Mouse (Mus musculus) liver, adult 2 months (tissue): ENCODE results near the gene Edc4. TPM values are rescaled to one million over a fixed set of nuclear protein-coding genes. Genes with fewer than 3 reads are reported as not detected.
A peak's percentile ranks its signal among the peaks of the same experiment; 100 is the strongest.

Experiments
- DNase-seq: peaks from one replicate; pipeline ENCODE4 v3.0.0-alpha.2; 2011; ENCODE audit warnings: low read depth, low spot score; ENCODE audit errors: extremely low read depth
- H3K27ac ChIP-seq: fragments of 200-500 bp; replicated peaks from 2 replicates; pipeline ENCODE4 v1.5.1; 2012; ENCODE audit warnings: low read depth, mild to moderate bottlenecking, control low read depth, inconsistent platforms, low read length; ENCODE audit not compliant: insufficient read depth
- H3K27me3 ChIP-seq: fragments of 200-500 bp; 2 replicates; pipeline ENCODE4 v1.6.1; 2012; ENCODE audit warnings: mild to moderate bottlenecking, moderate library complexity, low read length, inconsistent platforms; ENCODE audit not compliant: control insufficient read depth, insufficient read depth
- H3K36me3 ChIP-seq: fragments of 200-500 bp; 2 replicates; pipeline ENCODE4 v1.6.1; 2012; ENCODE audit warnings: low read length, inconsistent platforms; ENCODE audit not compliant: control insufficient read depth, insufficient read depth
- H3K4me1 ChIP-seq: fragments of 200-500 bp; 2 replicates; pipeline ENCODE4 v1.6.1; 2011; ENCODE audit warnings: low read length; ENCODE audit not compliant: control insufficient read depth, insufficient read depth
- H3K4me3 ChIP-seq: fragments of 200-500 bp; 2 replicates; pipeline ENCODE4 v1.5.1; 2011; ENCODE audit warnings: low read depth, mild to moderate bottlenecking, control low read depth, low read length, moderate library complexity; ENCODE audit not compliant: insufficient read depth
- H3K79me2 ChIP-seq: fragments of 200-500 bp; 2 replicates; pipeline ENCODE4 v1.6.1; 2012; ENCODE audit warnings: inconsistent platforms, mild to moderate bottlenecking, low read length, moderate library complexity; ENCODE audit not compliant: control insufficient read depth, insufficient read depth
- H3K9ac ChIP-seq: fragments of 200-500 bp; 2 replicates; pipeline ENCODE4 v1.6.1; 2012; ENCODE audit warnings: low read depth, mild to moderate bottlenecking, control low read depth, inconsistent platforms, low read length
- CTCF ChIP-seq: fragments of 200-500 bp; IDR thresholded peaks from 2 replicates; pipeline ENCODE4 v1.5.1; 2011; ENCODE audit warnings: low read depth, low read length, control low read depth
- POLR2A ChIP-seq: fragments of 200-500 bp; IDR thresholded peaks from 2 replicates; pipeline ENCODE4 v1.6.1; 2011; ENCODE audit warnings: low read length, control low read depth; ENCODE audit not compliant: insufficient read depth; ENCODE audit errors: extremely low read depth
- WGBS: fragments of 180-500 bp; shearing (Covaris S2); methylation state at CpG from one replicate; pipeline ENCODE4 v1.1.7; 2018; 5-methylcytosine and 5-hydroxymethylcytosine counted together
- polyA plus RNA-seq: library from polyadenylated mRNA; depleted of rRNA; stranded (reverse); fragments of >200 nt; gene quantifications from 2 replicates; pipeline ENCODE4 v1.2.3, GENCODE M21; 2012
- total RNA-seq: library from RNA; depleted of rRNA; stranded (reverse); fragments of >200 nt; gene quantifications from 2 replicates; pipeline ENCODE4 v1.2.3, GENCODE M21; 2014

Gene Edc4
- total and polyA plus RNA-seq, 2 experiments: 7.5 to 32.0 TPM

DNA sequence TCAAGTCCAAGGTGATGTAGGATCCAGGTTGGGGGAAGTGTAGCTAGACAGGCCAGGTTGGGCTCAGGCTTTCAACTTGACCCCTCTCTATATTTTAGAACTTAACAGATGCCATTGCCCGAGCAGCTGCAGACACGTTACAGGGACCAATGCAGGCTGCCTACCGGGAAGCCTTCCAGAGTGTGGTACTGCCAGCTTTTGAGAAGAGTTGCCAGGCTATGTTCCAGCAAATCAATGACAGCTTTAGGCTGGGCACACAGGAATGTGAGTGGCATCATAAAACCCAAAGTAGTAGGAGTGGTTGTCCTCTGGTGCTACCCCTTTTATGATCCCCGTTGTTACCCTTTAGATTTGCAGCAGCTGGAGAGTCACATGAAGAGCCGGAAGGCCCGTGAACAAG lies 10.2 kb downstream of the Edc4 start:
- H3K79me2 ChIP-seq: no peaks in the 10 kb centered on the region
- no peak overlapping the region for H3K4me3 ChIP-seq
- WGBS: 57% methylated on average over 6 of the region's 6 CpGs
- no peaks in the 10 kb centered on the region for H3K4me1 ChIP-seq
- no peak overlapping the region for H3K9ac ChIP-seq
- DNase-seq: peak; percentile 33
- peaks cover 16% of the 10 kb centered on the region for H3K36me3 ChIP-seq
- no peaks in the 10 kb centered on the region for H3K27me3 ChIP-seq
- H3K27ac ChIP-seq: no peak overlapping the region
- TF ChIP-seq CTCF: no peak
- no peak for TF ChIP-seq POLR2A

DNA sequence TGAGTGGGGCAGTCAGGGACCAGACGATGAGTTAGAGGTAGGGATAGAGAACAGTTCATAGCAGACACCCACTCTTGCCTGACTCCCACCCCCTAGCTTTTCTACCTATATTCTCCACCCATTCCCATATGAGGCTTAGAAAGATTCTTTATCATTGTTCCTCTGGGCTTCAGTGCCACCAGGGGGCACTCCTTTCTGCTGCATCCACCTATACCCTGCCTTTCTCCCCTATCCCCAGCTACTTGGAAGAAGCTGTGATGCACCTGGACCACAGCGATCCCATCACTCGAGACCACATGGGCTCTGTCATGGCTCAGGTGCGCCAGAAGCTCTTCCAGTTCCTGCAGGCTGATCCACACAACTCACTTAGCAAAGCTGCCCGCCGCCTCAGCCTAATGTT lies 11.8 kb downstream of the Edc4 start:
- no peaks in the 10 kb centered on the region for H3K27me3 ChIP-seq
- peaks cover 5% of the 10 kb centered on the region; the same call in 1 of the 2 replicates for H3K36me3 ChIP-seq
- H3K4me1 ChIP-seq: no peaks in the 10 kb centered on the region
- 92% methylated on average over 6 of the region's 6 CpGs for WGBS
- H3K4me3 ChIP-seq: no peak overlapping the region
- H3K79me2 ChIP-seq: no peaks in the 10 kb centered on the region
- TF ChIP-seq POLR2A: no peak
- TF ChIP-seq CTCF: peak; percentile 61
- no peak overlapping the region for H3K9ac ChIP-seq
- H3K27ac ChIP-seq: no peak overlapping the region
- DNase-seq: no peak

DNA sequence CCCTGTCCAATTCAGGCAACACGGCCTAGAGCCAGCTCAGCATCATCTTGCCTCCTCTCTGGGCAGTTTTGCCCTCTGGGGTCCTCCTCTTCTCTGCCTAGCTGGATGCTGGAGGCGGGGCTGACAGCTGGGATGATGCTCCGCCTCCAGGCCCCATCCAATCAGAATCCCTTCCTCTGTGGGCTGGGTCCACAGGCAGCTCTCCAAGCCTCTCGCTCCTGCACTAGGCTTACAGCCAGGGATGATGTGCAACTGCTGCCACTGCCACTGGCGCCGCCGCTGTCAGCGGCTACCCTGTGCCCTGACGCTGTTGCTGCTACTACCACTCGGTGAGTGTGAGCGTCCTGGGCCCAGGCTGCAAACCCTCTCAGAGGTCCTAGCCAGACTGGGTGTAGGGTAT lies 12.7 kb downstream of the Edc4 start, which contains the start of gene Nrn1l:
Nrn1l (plus strand) TSS at position 229 of the 400 bp plus-strand sequence.
- H3K4me3 ChIP-seq: no peak within 1 kb of the TSS
- no peaks in the 10 kb centered on the region for H3K79me2 ChIP-seq
- peaks cover 2% of the 10 kb centered on the region; the same call in 1 of the 2 replicates for H3K36me3 ChIP-seq
- TF ChIP-seq POLR2A: no peak
- TF ChIP-seq CTCF: no peak
- 22% methylated on average over 11 of the region's 11 CpGs for WGBS
- no peak within 1 kb of the TSS for H3K9ac ChIP-seq
- no peaks in the 10 kb centered on the region for H3K27me3 ChIP-seq
- DNase-seq: peak; percentile 63
- H3K4me1 ChIP-seq: no peaks in the 10 kb centered on the region
- H3K27ac ChIP-seq: no peak within 1 kb of the TSS

DNA sequence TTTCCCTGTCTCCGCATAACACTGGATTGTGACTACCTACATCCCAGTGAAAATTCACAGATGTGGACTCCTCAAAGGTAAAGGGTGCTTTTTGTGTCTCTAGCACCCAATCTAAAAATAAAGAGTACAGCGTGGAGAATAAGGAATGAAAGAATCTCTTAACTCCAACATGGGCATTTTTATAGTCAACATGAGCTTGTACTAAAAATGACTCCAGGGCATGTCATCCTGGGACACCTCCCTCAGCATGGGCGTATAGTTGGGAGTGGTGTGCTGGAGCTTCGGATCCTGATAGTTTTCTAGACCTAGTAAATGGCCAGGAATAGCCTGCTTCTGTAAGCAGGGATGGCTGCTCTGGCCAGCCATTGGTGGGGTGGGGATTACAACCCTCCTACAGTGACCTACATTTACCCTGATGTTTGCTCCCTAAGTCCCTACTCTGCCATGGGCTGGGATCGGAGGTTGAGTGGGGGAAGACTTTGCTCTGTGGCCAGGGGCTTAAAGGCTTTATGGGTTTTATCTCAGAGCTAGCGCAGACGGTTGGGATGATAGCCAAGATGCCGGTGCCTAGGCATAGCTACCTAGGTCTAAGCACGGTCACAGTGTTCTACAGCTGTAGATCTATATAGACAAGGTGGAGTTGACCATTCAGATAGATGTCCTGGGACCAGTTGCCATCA lies 17.3 kb downstream of the Edc4 start:
- no peak for TF ChIP-seq CTCF
- WGBS: 77% methylated on average over 9 of the region's 9 CpGs
- H3K36me3 ChIP-seq: no peaks in the 10 kb centered on the region; the same call in 1 of the 2 replicates

DNA sequence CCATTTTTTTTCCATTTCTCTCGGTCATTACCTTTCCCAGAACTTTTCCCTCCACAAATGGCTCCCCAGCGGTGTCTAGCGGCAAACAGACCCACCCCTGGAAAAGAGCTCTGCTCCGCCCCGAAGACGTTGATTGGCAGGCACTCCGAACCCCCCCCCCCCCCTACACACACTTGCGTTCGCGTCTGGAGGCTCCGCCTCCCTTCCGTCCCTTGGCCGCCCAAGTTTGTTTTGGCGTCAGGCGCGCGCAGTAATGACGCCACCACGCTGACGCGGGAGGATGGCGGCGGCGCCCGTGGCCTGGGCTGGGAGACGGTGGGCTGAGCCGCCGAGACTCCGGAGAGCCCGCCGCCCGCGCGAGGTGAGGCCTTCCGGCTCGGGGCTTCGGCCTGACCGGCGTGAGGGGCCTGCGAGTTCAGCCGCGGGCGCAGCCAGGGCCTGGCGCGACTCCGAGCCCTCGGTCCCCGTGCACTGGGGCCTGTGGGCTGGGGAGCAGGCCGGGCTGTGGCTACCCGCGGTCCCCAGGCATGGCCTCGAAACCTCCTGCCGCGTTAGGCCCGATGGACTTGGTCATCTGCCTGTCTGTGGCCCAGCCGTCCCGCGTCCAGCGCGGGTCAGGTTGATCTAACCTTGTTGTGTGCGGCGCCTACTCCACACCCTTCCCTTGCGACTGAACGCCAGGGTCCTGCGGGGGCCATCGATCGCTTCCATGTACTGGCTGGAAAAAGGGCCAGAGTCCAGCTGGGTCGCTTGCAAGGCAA lies 19.7 kb downstream of the Edc4 start, which contains the start of gene Pskh1:
Pskh1 (plus strand) TSS at position 262 of the 761 bp plus-strand sequence.
- Histone ChIP-seq H3K4me1 (peaks cover 5% of the 10 kb centered on the region), H3K9ac (peak within 1 kb of the TSS; percentile 97), H3K79me2 (peaks cover 22% of the 10 kb centered on the region; the same call in 1 of the 2 replicates), H3K27me3 (no peaks in the 10 kb centered on the region), H3K27ac (peak within 1 kb of the TSS; percentile 97), H3K4me3 (peak within 1 kb of the TSS; percentile 93), H3K36me3 (no peaks in the 10 kb centered on the region)
- peak; percentile 90 for DNase-seq
- TF ChIP-seq POLR2A (peak; percentile 54), CTCF (no peak)
- under 1% methylated on average over 68 of the region's 68 CpGs for WGBS

More for the DNA sequence above, 17.3 kb downstream of the Edc4 start:
- no peak overlapping the region for H3K4me3 ChIP-seq
- H3K27ac ChIP-seq: no peak overlapping the region
- no peak overlapping the region for H3K9ac ChIP-seq
- peaks cover 5% of the 10 kb centered on the region for H3K4me1 ChIP-seq
- no peak for DNase-seq
- no peaks in the 10 kb centered on the region for H3K27me3 ChIP-seq
- peaks cover 13% of the 10 kb centered on the region; the same call in 1 of the 2 replicates for H3K79me2 ChIP-seq
